Mouse (Mus musculus) erythroid progenitor cell, adult 5-6 weeks (primary cell): ENCODE measurements around the gene Leng8. TPM values are rescaled to one million over a fixed set of nuclear protein-coding genes. Genes with fewer than 3 reads are reported as not detected.
A peak's percentile ranks its signal among the peaks of the same experiment; 100 is the strongest.
"Not testable (repeated sequence)": the region's sequence is repeated elsewhere in the genome, so short reads cannot be mapped to it uniquely, and the experiment has no call there.

Experiments used
- ATAC-seq: replicated peaks from 2 replicates; pipeline ENCODE4 v1.8.0; 2016; ENCODE audit warnings: moderate number of reproducible peaks, mild to moderate bottlenecking, moderate TSS enrichment, inconsistent platforms; ENCODE audit not compliant: poor library complexity, low FRiP score, severe bottlenecking
- total RNA-seq, 2 experiments: library from RNA; stranded (forward) in 1 of 2; stranded (reverse) in 1 of 2; fragments of 150-400 nt in 1 of 2; fragments of 186-747, 209-891 nt in 1 of 2; gene quantifications; 2 replicates each; pipeline versions ENCODE4 v1.2.3 to v1.2.4; 2015 to 2017; ENCODE audit warnings: low replicate concordance in 2 of 2

Leng8 gene
- total RNA-seq, 2 experiments from 2014 or later = 104 to 106 TPM

DNA sequence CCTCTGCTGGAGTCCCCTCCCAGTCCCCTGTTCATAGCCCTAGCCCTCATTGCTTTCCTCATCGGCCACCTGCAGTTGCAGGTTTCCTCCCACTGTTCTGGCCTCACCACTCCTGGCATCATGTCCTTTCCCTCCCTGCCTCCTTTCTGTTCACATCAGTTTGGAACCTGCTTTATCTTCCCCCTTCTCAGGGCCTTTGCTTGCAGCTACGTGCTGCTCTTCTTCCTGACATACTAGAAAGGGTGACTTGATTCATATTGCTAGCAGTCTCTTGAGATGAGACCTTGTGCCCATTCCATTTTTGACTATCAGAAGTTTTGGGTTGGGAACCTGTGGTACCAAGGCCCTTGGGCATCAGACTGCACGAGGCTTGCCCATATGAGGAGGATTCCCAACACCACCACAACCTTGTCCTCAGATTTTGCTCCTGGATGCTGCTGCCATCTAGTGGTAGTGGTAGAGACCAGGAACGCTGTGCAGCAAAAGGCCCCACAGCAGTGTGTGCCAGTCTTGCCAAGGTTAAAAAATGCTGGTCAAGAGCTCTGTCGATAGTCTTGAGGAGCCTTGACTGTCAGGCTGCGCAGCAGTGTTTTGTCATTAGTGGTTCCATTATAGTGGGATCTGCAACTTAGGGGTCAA is 8.8 kb downstream of the Leng8 start:
- ATAC-seq = no peak

DNA sequence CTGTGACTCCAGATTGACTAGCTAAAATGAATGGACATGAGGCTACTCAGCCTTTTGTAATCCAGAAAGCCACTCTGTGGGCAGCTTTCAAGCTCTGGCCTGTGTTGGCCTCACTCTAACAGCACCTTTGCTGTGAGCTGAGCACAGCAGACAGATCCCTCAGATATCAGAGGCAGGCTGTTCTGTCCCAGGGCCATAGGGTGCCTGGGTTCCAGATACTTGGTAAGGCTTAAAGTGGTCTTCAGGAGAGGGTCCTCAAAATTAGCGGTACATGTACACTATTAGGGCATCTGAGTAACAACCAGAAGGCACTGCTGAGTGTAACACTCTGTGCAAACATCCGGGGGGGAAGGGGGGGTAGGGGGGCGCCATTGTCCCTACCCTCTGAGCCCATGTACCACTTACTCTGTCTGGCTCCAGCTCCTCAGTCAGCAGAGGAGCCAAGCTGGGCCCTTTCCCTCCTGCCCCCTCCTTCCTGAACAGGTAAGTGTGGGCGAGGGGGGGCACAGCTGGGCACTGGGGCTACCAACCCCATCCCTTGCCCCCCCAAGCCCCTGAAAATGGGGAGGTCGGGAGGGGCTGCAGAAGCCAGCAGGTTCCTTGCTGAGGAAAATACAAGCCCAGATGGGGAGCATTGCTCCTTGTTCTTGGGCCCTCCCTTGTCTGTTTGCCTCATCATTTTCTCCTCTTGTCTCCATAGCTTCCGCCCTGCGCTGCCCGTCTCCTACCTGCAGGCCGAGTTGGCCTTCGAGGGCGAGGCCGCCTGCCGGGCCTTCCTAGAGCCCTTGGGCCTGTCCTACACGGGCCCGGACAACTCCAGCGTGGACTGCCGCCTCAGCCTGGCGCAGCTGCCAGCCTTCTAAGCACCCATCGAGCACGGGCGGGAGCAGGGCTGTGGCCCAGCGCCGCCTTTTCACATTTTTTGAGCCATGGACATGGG is 9.7 kb downstream of the Leng8 start:
- ATAC-seq = no peak

GRCm38 (mm10) chr7:4147371-4147770 is 10.5 kb downstream of the Leng8 start:
- ATAC-seq = no peak

DNA sequence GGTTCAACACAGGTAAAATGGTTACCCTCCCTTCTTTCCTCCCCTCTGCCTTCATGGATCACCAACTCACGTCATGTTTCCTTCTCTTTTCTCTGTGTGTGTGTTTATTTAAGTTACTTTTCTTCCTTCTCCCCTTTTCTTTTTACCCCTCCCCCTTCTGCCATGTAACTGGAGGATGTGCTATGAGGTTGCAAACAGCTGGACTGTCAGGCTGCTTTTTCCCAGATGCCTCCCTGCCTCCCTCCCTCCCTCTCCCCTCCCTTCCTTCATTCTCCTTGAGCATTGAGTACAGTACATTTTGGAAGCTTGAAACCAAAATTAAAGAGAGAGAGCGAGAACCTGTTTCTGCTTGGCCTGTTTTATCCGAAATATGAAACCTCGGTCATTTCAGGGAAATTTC is 11.0 kb downstream of the Leng8 start:
- ATAC-seq = no peak

- ATAC-seq = no peak
Observed at GRCm38 (mm10) chr7:4148341-4149208, 11.7 kb downstream of the Leng8 start.

DNA sequence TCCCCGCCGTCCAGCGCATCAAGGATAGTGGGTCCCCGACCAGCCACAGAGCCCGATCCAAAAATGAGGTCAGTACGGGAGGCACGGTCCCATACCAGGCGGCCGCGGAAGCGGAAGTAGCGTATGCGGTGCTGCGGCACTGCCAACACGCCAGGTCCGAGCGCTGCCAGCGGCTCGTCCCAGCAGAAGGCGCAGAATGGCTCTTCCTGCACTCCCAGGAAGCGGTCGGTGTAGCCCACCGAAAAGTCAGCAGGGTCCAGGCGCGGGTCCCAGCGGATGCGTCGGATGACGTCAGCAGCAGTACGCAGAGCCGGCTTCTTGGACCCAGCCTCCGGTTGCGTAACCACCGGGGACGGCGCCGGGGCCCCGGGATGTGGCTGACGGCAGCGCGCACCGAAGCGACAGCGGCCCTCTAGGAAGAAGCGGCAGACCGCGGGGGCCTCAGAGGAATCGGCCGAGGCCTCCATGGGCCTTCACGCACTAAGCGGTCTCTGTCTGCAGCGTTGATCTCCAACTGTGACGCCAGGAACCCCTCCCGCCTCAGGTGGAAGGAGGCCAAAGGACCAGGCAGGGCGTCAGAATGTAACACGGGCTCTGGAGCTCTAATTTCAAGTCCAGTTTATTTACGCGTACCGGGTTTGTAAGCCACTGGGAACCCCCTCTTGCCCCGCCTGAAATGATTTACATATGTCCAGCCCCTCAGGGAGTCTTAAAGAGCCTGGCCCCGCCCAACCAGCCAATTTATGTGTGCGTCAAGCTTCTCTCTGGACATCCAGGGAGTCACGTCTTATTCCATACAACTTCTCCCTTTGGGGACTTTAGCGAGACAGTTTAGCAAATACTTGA is 12.6 kb downstream of the Leng8 start:
- peak; percentile 74 for ATAC-seq

GRCm38 (mm10) chr7:4150059-4150541 is 13.3 kb downstream of the Leng8 start, which contains the start of gene Leng9:
TSS of gene Leng9 (minus strand) at chr7:4150374.
- ATAC-seq = peak; percentile 51

DNA sequence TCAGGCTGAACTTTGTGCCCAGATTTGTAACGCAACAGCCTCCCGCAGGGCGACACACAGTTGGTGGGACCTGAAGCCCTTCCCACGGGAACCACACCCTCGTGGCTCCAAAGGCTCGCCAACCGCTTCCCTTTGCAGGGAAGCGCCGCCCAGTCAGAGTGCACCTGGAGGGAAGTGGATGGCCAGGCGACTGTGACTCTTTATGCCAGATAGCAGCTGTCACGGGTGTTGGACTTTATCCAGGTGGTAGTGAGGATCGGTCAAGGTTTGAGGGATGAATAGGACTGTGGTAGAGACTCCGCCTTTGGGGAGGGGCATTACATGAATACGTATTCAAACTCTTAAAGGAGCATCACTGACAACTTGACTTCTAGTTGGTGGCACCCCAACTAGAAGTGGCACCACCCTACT is 14.0 kb downstream of the Leng8 start:
- 0 out of 2 replicates have a peak, but pooled peaks have one; percentile 31 for ATAC-seq

- no peak for ATAC-seq
Observed at GRCm38 (mm10) chr7:4151241-4151640, 14.4 kb downstream of the Leng8 start.

DNA sequence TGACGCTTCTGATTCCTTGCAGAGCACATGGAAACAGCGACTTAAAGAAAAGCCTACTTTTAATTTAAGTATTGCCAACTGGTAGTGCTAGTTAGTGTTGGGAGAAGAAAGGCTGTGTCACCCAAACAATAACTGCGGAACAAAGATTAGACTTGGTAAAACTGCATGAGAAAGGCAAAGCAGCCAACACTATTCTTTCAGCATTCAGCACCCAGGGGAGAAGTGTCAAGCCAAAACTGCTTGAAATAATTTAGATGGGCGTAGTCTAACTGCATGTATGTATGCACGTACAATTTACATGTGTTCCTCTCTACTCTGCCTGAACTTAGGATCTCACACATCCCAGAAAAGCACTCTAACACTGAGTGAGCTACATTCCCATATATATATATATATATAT is 17.5 kb downstream of the Leng8 start:
- ATAC-seq = no peak

DNA sequence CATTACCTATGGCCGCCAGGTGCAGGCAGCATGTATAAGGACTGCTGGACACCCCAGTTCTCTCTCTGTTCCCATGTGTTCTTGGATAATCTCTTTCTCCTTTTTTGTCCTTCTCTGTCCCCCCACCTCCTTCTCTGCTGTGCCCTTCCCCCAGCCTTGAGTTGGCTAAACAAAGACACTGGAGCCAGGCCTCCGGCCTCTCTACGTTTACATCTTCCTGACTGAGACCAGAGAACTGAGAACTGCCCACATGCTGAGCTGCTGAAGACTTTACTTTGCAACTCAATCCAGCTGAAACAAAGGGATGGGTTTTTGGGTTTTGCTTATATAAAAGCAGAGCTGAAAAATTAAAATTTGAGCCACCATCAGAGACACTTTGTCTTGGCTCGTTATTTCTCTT is 18.1 kb downstream of the Leng8 start:
- ATAC-seq = no peak

- not testable (repeated sequence) for ATAC-seq
Observed at GRCm38 (mm10) chr7:4161596-4161995, 24.8 kb downstream of the Leng8 start.

DNA sequence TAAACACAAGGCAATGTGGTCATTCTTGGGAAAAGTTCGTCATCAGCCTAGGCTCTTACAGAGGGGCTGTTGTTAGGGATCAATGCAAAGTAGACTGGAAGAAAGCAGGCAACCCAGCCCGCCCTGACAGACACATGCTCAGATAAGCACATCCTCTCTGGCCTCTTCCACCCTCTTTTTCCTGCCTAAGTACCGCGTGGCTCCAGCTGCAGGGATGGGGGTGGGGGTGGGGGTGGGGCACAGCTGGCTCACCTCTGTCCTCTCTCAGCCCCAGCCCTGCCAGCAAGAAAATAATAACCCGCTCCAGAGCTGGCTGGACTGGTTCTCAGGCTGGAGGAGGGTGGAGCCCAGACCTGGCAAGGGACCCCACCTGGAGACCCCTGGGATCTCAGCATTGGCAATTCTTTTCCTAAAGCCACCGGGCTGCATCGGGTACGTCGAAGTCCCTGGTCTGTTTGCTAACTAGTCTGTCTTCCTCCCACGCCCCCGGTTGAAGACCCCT is 26.8 kb downstream of the Leng8 start:
- no peak for ATAC-seq

DNA sequence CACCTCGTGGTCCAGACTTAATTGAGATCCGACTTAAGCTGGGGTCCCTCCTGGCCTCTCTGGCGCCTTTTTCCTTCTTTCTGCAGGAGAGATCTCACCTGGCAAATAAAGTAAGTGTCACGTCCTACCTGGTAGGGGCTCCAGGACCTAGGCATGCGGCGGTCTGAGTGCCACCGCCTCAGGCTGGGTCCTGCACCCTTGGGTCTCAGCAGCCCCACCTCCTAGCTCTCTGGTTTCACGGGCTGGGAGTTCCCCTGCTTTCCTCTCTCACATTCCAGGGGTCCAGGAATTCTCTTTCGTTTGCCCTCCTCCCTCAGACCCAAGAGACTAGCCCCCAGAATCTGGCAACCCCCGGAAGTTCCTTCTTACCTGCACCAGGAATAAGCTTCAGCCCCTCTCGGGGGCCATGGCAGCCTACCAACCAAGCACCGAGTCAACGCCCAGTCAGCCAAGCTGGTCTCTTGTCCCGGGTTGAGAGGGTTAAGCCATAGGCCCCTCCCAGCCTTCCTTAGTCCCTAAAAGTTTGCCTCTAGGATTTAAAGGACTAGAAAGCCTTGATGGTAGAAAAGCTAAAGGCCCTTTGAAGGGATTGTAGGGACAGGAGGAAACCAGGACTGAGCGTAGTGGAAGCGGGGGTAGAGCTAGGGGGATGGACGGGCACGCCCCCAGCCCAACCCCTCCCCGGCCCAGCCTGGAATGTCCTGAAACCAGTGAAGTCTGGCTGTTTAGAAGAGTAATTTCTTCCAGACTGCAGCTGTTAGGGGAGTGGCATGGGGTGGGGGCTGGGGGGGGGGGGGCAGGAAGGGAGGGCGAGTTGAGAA is 27.5 kb downstream of the Leng8 start, which contains the start of gene Cdc42ep5:
Gene Cdc42ep5, minus strand, starts transcription at position 771 of the 821 bp plus-strand sequence.
- ATAC-seq = 0 out of 2 replicates have a peak, but pooled peaks have one; percentile 25

GRCm38 (mm10) chr7:4165286-4165685 is 28.4 kb downstream of the Leng8 start:
- no peak for ATAC-seq

DNA sequence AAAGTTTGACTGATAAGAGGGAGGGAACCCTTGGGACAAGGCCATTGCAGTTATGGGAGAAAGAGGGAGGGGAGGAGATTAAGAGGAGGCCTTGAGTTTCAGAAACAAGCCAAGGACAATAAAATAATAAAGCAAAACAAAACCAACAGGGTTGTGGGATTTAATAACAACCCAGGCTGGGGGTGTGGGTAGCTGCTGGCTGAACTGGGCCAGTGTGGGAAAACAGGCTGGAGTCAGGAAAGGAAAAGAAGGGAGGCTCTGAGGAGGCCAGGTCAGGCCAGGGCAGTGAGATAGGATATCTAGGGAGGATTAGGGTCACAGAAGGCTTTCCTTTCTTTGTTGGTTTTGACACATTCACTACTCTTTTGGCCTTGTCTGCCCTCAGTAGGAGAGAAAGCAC is 30.3 kb downstream of the Leng8 start:
- ATAC-seq = no peak

DNA sequence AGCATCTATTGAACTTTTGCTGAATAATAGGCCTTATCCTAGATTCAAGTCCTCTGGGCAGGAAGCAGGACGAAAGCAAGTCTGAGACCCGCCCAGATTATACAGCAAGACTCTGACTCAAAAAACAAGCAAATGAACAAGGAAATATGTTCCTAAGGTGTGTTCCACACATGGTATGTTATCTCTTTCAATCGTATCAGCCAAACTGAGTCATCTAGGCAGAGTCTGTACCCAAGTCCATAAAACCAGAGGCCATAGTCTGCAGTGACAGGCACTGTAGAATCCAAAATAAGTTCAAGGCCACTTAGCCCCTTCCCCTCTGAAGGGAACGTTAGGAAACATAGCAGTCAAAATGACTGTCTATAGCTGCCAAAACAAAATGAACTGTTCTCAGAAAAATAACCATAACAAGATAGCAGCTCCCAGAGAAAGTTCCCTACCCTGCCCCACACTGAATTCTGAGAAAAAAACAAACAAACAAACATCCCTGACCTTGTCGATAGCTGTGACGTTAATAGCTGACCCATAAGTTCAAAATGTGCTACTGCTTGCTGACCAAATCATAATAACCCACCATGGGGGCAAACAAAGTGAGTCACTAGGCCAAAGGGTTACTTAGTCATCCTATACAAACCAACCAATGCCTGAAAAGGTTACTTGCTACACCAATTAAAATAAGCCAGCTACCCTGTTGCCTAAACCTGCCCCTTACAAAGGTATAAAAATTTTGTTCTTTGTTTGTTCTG is 33.5 kb downstream of the Leng8 start:
- no peak for ATAC-seq
